Mouse (Mus musculus) thymus, adult 18-20 months (tissue): ENCODE measurements around the gene Ccdc177.

Experiments used
- DNase-seq, 2 experiments: peaks; one replicate each; pipeline ENCODE4 v3.0.0; 2022; ENCODE audit warnings: mixed read lengths in 2 of 2

Gene Ccdc177

DNA sequence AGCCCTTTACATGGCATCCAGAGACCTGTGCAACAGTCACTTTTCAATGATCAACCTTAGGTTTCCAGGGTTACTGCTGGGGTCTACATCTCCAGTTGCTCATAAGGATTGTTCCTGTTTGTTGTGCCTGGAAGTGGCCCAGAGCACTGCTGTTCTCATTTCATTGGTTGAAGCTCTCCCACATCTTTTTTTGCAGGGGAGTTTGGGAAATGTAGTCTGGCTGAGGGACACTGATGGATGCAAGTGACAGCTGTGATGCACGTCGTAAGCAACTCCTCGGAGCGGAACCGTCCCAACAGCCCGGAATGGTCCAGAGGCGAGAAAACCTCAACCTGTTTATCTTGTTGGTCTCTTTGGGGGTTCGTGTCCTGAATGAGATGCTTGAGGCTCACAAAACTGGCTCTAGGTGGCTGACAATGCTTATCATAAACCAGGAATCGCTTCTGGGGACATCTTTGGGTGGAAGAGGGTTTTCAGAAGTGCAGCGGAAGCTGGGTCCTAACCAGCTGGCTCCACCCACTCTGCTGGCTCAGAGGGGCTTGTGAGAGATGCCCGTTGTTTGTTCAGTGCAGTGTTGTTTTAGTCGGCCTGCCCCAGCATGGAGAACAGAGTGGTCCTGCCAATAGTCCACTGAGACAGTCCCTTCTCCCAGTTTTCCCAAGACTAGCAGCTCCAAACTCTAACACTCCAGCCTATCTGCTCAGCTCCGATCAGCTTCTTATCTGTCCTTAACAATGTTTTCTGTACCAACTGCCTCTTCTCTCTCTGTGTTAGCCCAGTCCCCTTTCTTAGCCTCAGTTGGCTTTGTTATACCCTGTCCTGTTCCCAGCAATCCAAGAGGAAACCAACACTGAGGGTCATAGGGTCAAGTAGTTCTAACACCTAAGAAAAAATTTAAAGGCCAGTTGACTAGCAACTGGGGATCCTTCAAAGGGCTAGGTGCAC lies 25.7 kb downstream of the Ccdc177 start:
- peak in 1 of 2 experiments; percentile 39 for DNase-seq

GRCm38 (mm10) chr12:80730567-80730966 lies 29.9 kb downstream of the Ccdc177 start:
- DNase-seq = peak in 1 of 2 experiments; percentile 14

DNA sequence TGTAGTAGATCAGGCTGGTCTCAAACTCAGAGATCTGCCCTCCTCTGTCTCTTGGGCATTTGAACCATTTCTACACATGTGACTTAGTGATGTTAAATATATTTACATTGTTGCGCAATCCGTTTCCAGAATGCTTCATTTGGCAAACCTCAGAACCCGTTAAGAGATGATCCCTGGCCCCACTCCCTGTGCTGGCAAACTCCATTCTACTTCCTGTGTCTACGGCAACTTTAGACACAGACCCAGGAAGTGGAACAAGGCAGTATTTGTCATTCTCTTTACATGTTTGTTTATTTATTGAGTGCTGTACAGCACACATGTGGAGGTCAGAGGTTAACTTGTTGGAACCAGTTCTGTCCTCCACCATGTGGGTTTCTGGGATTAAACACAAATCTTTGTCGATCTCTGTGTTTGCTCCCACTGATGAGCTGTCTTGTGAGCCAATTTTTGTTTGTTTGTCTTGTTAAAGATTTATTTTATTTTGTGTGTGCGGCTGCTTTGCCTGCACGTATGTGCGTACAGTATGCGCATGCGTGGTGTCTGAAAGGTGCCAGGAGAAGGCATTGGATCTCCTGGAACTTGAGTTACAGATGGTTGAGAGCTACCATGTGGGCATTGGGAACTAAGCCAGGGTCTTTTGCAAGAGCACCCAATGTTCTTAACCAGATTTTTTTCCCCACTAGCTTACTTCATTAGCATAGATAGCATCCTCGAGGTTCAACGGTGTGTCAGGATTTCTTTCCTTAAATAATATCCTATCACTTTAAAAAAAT lies 30.5 kb downstream of the Ccdc177 start:
- no peak for DNase-seq

DNA sequence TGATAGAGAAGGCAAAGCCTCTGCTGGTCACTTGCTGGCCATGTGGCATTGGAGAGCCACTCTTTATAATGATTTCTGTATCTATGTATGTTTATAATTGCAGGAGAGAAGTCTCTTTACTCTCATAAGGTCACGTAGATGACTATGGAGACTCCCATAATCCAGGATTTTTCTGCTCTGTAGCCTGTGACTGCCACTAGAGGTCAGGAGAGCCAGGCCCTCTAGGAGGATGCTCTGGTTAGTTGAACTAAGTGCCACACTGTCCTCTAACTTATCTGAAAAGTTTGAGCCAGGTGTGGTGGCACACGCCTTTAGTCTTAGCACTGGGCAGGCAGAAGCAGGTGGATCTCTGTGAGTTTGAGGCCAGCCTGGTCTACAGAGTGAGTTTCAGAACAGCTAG lies 31.7 kb downstream of the Ccdc177 start:
- DNase-seq = no peak

GRCm38 (mm10) chr12:80728207-80728606 lies 32.3 kb downstream of the Ccdc177 start:
- no peak for DNase-seq

DNA sequence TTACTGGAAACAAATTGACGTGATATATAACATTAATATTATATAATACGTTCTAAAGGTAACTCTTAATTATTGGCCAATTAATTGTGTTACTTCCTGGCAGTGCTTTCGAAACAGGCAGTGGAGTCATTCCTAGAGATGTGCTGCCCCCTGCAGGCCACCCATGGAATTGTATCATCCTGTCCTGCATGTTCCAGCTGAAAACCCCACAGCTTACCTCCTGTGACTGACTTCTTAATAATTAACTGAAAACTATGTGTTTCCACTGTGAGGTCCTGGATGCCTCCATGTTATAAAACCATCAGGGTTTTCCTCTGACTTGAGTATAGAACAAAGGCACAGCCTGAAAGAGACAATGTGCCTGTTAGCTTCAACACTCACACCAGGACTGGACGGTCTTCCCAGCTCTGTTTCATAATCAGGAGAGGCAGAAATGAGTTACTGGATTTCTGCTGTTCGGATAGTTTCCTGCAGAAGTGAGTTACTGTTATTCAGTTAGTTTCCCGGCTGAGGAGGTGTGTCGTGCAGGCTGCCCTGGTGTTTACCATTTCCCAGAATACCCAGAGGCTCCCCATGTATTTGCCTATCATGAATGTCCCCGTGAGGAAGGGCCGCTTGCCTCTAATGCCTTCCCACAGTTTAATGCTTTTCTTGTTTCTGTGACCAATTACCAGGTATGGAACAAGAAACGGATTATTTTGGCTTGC lies 35.5 kb downstream of the Ccdc177 start:
- peak; percentile 43 to 46 for DNase-seq

DNA sequence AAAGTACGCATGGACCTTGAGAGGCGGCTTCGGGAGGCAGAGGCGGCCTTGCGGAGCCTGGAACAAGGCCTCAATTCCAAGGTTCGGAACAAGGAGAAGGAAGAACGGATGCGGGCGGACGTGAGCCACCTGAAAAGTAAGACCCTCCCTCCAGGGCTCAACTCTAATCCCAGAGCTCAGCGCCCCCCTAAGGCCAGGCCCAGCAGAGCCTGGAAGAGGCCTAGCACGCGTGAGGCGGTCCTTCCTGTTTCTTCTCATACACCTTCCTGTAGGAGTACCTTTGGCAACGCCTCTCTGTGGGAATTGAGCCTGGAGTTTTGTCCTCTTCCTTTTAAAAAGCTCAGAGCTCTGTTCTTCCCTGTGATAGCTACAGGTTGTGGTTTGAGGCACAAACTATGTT lies 39.0 kb downstream of the Ccdc177 start:
- DNase-seq = no peak

- DNase-seq = no peak
Observed at GRCm38 (mm10) chr12:80720507-80720906, 40.0 kb downstream of the Ccdc177 start.

DNA sequence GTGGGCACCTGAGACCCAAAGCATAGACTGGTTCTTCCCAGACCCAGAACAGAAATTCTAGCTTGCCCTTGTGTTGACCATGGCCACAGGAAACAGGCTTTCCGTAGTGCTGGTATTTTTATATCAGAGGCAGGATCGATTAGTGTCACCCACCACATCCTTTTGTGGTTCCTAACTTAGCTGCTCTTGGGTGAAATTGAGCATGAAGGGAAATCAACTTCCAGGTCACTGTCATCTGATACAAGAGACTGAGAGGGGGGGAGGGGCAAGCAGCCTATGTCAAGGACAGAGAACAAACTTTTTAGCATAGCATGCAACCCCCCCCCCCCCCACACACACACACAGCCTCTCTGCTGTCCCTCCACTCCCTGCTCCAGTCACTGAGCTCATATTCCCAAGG lies 41.3 kb downstream of the Ccdc177 start:
- DNase-seq = no peak

DNA sequence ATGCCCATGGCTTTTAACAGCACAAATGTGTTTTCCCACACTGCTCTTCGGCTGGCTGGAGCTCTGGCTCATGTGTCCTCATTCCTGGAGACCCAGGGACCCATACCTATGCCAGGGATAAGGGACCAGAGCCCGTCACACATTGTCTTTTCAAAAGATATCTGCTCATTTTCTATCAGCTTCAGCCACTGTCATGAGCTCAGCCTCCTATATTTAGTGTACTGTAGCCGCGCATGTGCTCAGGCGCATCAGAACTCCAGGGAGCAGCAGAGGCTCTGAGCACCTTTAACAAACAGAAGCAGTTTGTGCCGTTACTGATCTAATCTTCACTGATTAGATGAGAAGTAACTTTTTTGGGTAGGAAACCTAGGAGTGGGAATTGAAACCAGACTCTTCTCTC lies 44.6 kb downstream of the Ccdc177 start:
- no peak for DNase-seq

DNA sequence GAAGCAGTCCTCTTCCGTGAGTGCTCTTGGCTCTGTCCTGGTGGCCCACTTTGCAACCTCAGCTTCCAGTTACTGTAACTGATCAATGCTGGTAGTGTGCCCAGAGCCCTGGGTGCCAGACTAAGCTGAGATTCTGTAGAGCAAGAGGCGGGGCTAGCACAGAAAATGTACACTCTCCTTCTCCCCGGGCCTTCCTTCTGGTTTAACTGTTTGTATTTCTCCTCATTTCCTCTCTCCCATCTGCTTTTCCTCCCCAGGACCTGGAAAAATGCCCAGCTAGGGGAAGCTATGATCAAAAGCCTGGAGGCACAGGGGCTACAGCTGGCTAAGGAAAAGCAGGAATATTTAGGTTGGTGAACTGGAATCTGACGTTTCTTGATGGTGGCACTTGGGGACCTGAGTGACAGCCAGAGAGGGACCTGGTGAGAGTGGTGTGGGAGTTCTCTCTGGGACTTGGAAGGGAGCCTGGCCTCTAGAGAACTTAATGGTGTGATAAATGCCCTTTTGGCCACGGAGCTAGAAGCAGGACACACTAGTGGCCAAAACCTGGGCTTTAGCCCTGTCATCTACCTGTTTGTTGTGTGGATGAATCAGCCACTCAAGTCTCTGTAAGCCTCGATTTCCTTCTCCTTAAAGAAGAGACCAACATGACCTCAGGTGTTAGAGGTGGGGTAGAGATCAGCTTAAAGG lies 53.4 kb downstream of the Ccdc177 start:
- DNase-seq = no peak

- no peak for DNase-seq
Observed at GRCm38 (mm10) chr12:80706208-80706914, 54.1 kb downstream of the Ccdc177 start.
